In genomic region chr13:28551555-28551954, GRCm38 (mm10) we compare ENCODE assay signal across 9 mouse cellular contexts.
A peak's percentile ranks its signal among the peaks of the same experiment; 100 is the strongest.
DNase-seq lines count a peak whose midpoint lies in the region; ATAC-seq and TF ChIP-seq lines count a peak whose summit lies in the region.
"Had no signal": no experiment of that assay in that cellular context is flagged by ENCODE, and none has a peak within 500 bp of the region (broad histone marks: within the 10 kb centered on the region; RNA-seq: fewer than 3 reads in every experiment).

No protein-coding gene starts in this region.

- H3ac ChIP-seq in C2C12 (ENCODE audit: control insufficient read depth, insufficient read length, low read depth), result no peak overlapping the region

- no peaks in the 10 kb centered on the region for H3K79me2 ChIP-seq in C2C12 (ENCODE audit: control insufficient read depth, insufficient read depth)

- H3K27me3 ChIP-seq in C2C12 (ENCODE audit: control insufficient read depth, insufficient read depth, insufficient read length), result no peaks in the 10 kb centered on the region
- H3K27me3 ChIP-seq in hindbrain, embryonic 13.5 days, result no peaks in the 10 kb centered on the region
- H3K27me3 ChIP-seq in liver, embryonic 12.5 days (replicated peaks), result no peaks in the 10 kb centered on the region
- H3K27me3 ChIP-seq: forebrain, embryonic 12.5 days had no signal

- H3K9me3 ChIP-seq in hindbrain, embryonic 13.5 days, result no peaks in the 10 kb centered on the region
- H3K9me3 ChIP-seq in liver, embryonic 12.5 days (replicated peaks), result no peaks in the 10 kb centered on the region
- H3K9me3 ChIP-seq: forebrain, embryonic 12.5 days had no signal

- H3K4me3 ChIP-seq in C2C12 (ENCODE audit: insufficient read depth, poor library complexity, severe bottlenecking), result no peak overlapping the region
- H3K4me3 ChIP-seq in hindbrain, embryonic 13.5 days, result no peak overlapping the region
- no peak overlapping the region for H3K4me3 ChIP-seq in liver, embryonic 12.5 days
- H3K4me3 ChIP-seq: forebrain, embryonic 12.5 days had no signal

- 82% methylated on average over 6 of the region's 6 CpGs for WGBS in hindbrain, embryonic 13.5 days
- 50% methylated on average over 6 of the region's 6 CpGs for whole genome bisulfite sequencing in liver, embryonic 12.5 days (ENCODE audit: insufficient replicate concordance)

- no peaks in the 10 kb centered on the region for H3K36me3 ChIP-seq in C2C12 (ENCODE audit: control insufficient read depth, insufficient read depth)
- H3K36me3 ChIP-seq in hindbrain, embryonic 13.5 days, result no peaks in the 10 kb centered on the region
- H3K36me3 ChIP-seq in liver, embryonic 12.5 days, result no peaks in the 10 kb centered on the region

- peak; percentile 41 for DNase-seq in 416B (ENCODE audit: low read depth)
- DNase-seq in left cerebral cortex, adult 8-10 months (ENCODE audit: low spot score in 2 of 2), result no peak
- DNase-seq: retina, postnatal 1 day had no signal

- peaks cover 37% of the 10 kb centered on the region for H3K4me1 ChIP-seq in hindbrain, embryonic 13.5 days (replicated peaks)
- H3K4me1 ChIP-seq in liver, embryonic 12.5 days, result peaks cover 20% of the 10 kb centered on the region

- H3K4me2 ChIP-seq in hindbrain, embryonic 13.5 days, result no peak overlapping the region
- no peak overlapping the region for H3K4me2 ChIP-seq in liver, embryonic 12.5 days
- H3K4me2 ChIP-seq: forebrain, embryonic 12.5 days had no signal

- peak; percentile 65 for ATAC-seq in granulocyte monocyte progenitor cell, adult 5-6 weeks (replicated peaks; ENCODE audit: poor library complexity, severe bottlenecking)
- peak; percentile 40 for ATAC-seq in megakaryocyte progenitor cell, adult 5-6 weeks (replicated peaks; ENCODE audit: poor library complexity)
- ATAC-seq in hindbrain, embryonic 13.5 days (ENCODE audit: low FRiP score), result no peak
- no peak for ATAC-seq in liver, embryonic 12.5 days

- H3K79me3 ChIP-seq in C2C12 (ENCODE audit: low read depth), result no peaks in the 10 kb centered on the region

- H3K9ac ChIP-seq in hindbrain, embryonic 13.5 days, result no peak overlapping the region
- no peak overlapping the region for H3K9ac ChIP-seq in liver, embryonic 12.5 days
- H3K9ac ChIP-seq: forebrain, embryonic 12.5 days had no signal

- TF ChIP-seq CTCF in C2C12 (IDR thresholded peaks at IDR 0.05; ENCODE audit: control insufficient read depth, insufficient read depth, insufficient read length), result no peak

- H3K27ac ChIP-seq in hindbrain, embryonic 13.5 days, result no peak overlapping the region
- no peak overlapping the region for H3K27ac ChIP-seq in liver, embryonic 12.5 days
- H3K27ac ChIP-seq: forebrain, embryonic 12.5 days had no signal

TF ChIP-seq in C2C12, 6 proteins besides CTCF, POLR2A, EP300 and RAD21:
- TF ChIP-seq MAX (IDR thresholded peaks at IDR 0.05) (no peak), USF1 (IDR thresholded peaks at IDR 0.05; ENCODE audit: low read depth) (peak; percentile 7)

Comparison
In these comparisons a context has a peak if more than half of its experiments do, and no peak if none do; other contexts are left out.
1. ATAC-seq: peak in granulocyte monocyte progenitor cell, adult 5-6 weeks (single experiment) and megakaryocyte progenitor cell, adult 5-6 weeks (single experiment); none in hindbrain, embryonic 13.5 days (single experiment) and liver, embryonic 12.5 days (single experiment).